20 mouse cellular contexts compared by ENCODE assay signal in genomic region chr9:47962589-47962988, GRCm38 (mm10).
DNase-seq lines count a peak whose midpoint lies in the region; ATAC-seq lines count a peak whose summit lies in the region.
"Had no signal": no experiment of that assay in that cellular context is flagged by ENCODE, and none has a peak within 500 bp of the region (broad histone marks: within the 10 kb centered on the region; RNA-seq: fewer than 3 reads in every experiment).

No protein-coding gene starts in this region.

- WGBS in heart, embryonic 10.5 days: 80% methylated on average over 4 of the region's 4 CpGs
- WGBS in midbrain, embryonic 12.5 days: 80% methylated on average over 4 of the region's 4 CpGs
- 75% methylated on average over 4 of the region's 4 CpGs for WGBS in midbrain, embryonic 10.5 days
- 67% methylated on average over 4 of the region's 4 CpGs for WGBS in neural tube, embryonic 13.5 days

- H3K4me2 ChIP-seq in midbrain, embryonic 12.5 days (replicated peaks): no peak overlapping the region
- no peak overlapping the region for H3K4me2 ChIP-seq in neural tube, embryonic 13.5 days
- H3K4me2 ChIP-seq: liver, embryonic 13.5 days; lung, embryonic 14.5 days had no signal

- H3K36me3 ChIP-seq in heart, embryonic 10.5 days: no peaks in the 10 kb centered on the region
- H3K36me3 ChIP-seq in midbrain, embryonic 12.5 days: no peaks in the 10 kb centered on the region
- no peaks in the 10 kb centered on the region for H3K36me3 ChIP-seq in midbrain, embryonic 10.5 days
- no peaks in the 10 kb centered on the region for H3K36me3 ChIP-seq in neural tube, embryonic 13.5 days
- H3K36me3 ChIP-seq: forebrain, embryonic 10.5 days; liver, embryonic 13.5 days had no signal

- ATAC-seq in midbrain, embryonic 12.5 days (ENCODE audit: low FRiP score, low read depth): no peak
- ATAC-seq in neural tube, embryonic 13.5 days (ENCODE audit: low read depth): no peak
- no peak for ATAC-seq in inflammation-experienced regulatory T-cells, adult 6 months
- ATAC-seq: hindbrain, postnatal 0 days had no signal

- intact Hi-C loops in heart, postnatal 25 days (cut with DNase I): no loop called here

- H3K27ac ChIP-seq in heart, embryonic 10.5 days: no peak overlapping the region
- 0 out of 2 replicates have a peak overlapping the region, but pooled peaks have one; percentile 4 for H3K27ac ChIP-seq in midbrain, embryonic 12.5 days (replicated peaks)
- no peak overlapping the region for H3K27ac ChIP-seq in midbrain, embryonic 10.5 days (replicated peaks)
- 0 out of 2 replicates have a peak overlapping the region, but pooled peaks have one; percentile 23 for H3K27ac ChIP-seq in neural tube, embryonic 13.5 days (replicated peaks)
- H3K27ac ChIP-seq: forebrain, embryonic 10.5 days; hindbrain, postnatal 0 days; liver, embryonic 13.5 days had no signal

- H3K27me3 ChIP-seq in heart, embryonic 10.5 days (ENCODE audit: insufficient read depth, poor library complexity, severe bottlenecking): no peaks in the 10 kb centered on the region
- H3K27me3 ChIP-seq in midbrain, embryonic 12.5 days: no peaks in the 10 kb centered on the region
- no peaks in the 10 kb centered on the region for H3K27me3 ChIP-seq in midbrain, embryonic 10.5 days (ENCODE audit: low read depth, poor library complexity, severe bottlenecking)
- H3K27me3 ChIP-seq in neural tube, embryonic 13.5 days: no peaks in the 10 kb centered on the region
- H3K27me3 ChIP-seq: CH12.LX; liver, embryonic 13.5 days had no signal

- peak; percentile 43 for DNase-seq in heart, embryonic 10.5 days (ENCODE audit: low spot score)
- DNase-seq in heart, postnatal 25 days (ENCODE audit: low spot score): no peak
- no peak for DNase-seq in midbrain, embryonic 10.5 days (ENCODE audit: low spot score)
- DNase-seq in forelimb bud, embryonic 11.5 days (ENCODE audit: low read depth, low spot score): peak; percentile 60
- no peak for DNase-seq in adipocyte (ENCODE audit: low spot score)
- DNase-seq: cerebellum, adult 2 months; cerebellum, postnatal 36 days; heart, postnatal 4 days; kidney, adult 9 months; liver, embryonic 13.5 days; lung, embryonic 14.5 days; lung, postnatal 4 days; midbrain, embryonic 14.5 days; right cerebral cortex, postnatal 4 days had no signal

- H3K9ac ChIP-seq in midbrain, embryonic 12.5 days (replicated peaks): no peak overlapping the region
- no peak overlapping the region for H3K9ac ChIP-seq in neural tube, embryonic 13.5 days
- H3K9ac ChIP-seq: liver, embryonic 13.5 days; lung, embryonic 14.5 days had no signal

- H3K9me3 ChIP-seq in heart, embryonic 10.5 days: no peaks in the 10 kb centered on the region
- no peaks in the 10 kb centered on the region for H3K9me3 ChIP-seq in midbrain, embryonic 12.5 days
- H3K9me3 ChIP-seq in midbrain, embryonic 10.5 days (replicated peaks): no peaks in the 10 kb centered on the region
- no peaks in the 10 kb centered on the region for H3K9me3 ChIP-seq in neural tube, embryonic 13.5 days
- H3K9me3 ChIP-seq: forebrain, embryonic 10.5 days; liver, embryonic 13.5 days had no signal

- no peaks in the 10 kb centered on the region; the same call in 1 of the 2 replicates for H3K4me1 ChIP-seq in heart, embryonic 10.5 days
- H3K4me1 ChIP-seq in midbrain, embryonic 12.5 days: no peaks in the 10 kb centered on the region
- peaks cover 18% of the 10 kb centered on the region for H3K4me1 ChIP-seq in midbrain, embryonic 10.5 days
- peaks cover 9% of the 10 kb centered on the region for H3K4me1 ChIP-seq in neural tube, embryonic 13.5 days (replicated peaks)
- H3K4me1 ChIP-seq: liver, embryonic 13.5 days had no signal

- H3K4me3 ChIP-seq in heart, embryonic 10.5 days: no peak overlapping the region
- H3K4me3 ChIP-seq in midbrain, embryonic 12.5 days: no peak overlapping the region
- no peak overlapping the region for H3K4me3 ChIP-seq in midbrain, embryonic 10.5 days
- H3K4me3 ChIP-seq in neural tube, embryonic 13.5 days: no peak overlapping the region
- H3K4me3 ChIP-seq: forebrain, embryonic 10.5 days; liver, embryonic 13.5 days had no signal

Comparison
In these comparisons a context has a peak if more than half of its experiments do, and no peak if none do; other contexts are left out.
1. DNase-seq: peak in heart, embryonic 10.5 days (single experiment) and forelimb bud, embryonic 11.5 days (single experiment); none in heart, postnatal 25 days (single experiment), midbrain, embryonic 10.5 days (single experiment) and adipocyte (single experiment).
2. H3K27ac ChIP-seq: peak in midbrain, embryonic 12.5 days (single experiment) and neural tube, embryonic 13.5 days (single experiment); none in heart, embryonic 10.5 days (single experiment) and midbrain, embryonic 10.5 days (single experiment).